ENCODE assay signal across 16 mouse cellular contexts in the genomic region with DNA sequence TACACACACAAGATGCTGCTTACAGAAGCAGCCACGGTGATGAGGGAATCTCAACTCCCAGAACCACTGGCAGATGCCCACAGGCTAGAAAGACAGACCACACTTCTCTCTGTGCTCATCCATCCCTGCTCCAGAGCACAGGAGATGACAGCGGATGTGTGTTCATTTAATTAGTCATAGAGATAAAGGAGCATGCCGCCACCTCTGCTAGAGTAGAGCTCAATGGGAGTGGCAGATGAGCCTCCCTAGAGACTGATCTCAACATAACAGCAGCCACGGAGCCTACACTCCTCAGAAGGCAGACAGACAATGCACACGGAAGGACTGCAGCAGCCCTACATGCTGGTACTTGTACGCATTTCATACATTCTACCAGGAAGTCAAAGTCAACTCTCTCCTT. TPM values are rescaled to one million over a fixed set of nuclear protein-coding genes. Genes with fewer than 3 reads are reported as not detected.
DNase-seq lines count a peak whose midpoint lies in the region; ATAC-seq lines count a peak whose summit lies in the region.
"Had no signal": no experiment of that assay in that cellular context is flagged by ENCODE, and none has a peak within 500 bp of the region (broad histone marks: within the 10 kb centered on the region; RNA-seq: fewer than 3 reads in every experiment).

No protein-coding gene starts in this region.

- peaks cover 11% of the 10 kb centered on the region for H3K36me3 ChIP-seq in heart, embryonic 12.5 days
- no peaks in the 10 kb centered on the region for H3K36me3 ChIP-seq in neural tube, embryonic 13.5 days
- H3K36me3 ChIP-seq in neural tube, embryonic 15.5 days = no peaks in the 10 kb centered on the region
- H3K36me3 ChIP-seq in intestine, embryonic 15.5 days = no peaks in the 10 kb centered on the region
- H3K36me3 ChIP-seq in stomach, embryonic 16.5 days (ENCODE audit: control insufficient read depth, insufficient read depth, low read length) = no peaks in the 10 kb centered on the region

- no peak overlapping the region for H3K9ac ChIP-seq in heart, embryonic 12.5 days
- no peak overlapping the region for H3K9ac ChIP-seq in neural tube, embryonic 13.5 days
- no peak overlapping the region for H3K9ac ChIP-seq in neural tube, embryonic 15.5 days (replicated peaks)
- no peak overlapping the region for H3K9ac ChIP-seq in intestine, embryonic 15.5 days
- no peak overlapping the region for H3K9ac ChIP-seq in stomach, embryonic 16.5 days (ENCODE audit: low read length)

- no peak for ATAC-seq in heart, embryonic 12.5 days (ENCODE audit: insufficient number of reproducible peaks, low FRiP score)
- ATAC-seq in neural tube, embryonic 13.5 days (ENCODE audit: low read depth) = no peak
- no peak for ATAC-seq in neural tube, embryonic 15.5 days (ENCODE audit: low FRiP score)
- ATAC-seq in intestine, embryonic 15.5 days = peak; percentile 29; the same call in 1 of the 2 replicates
- ATAC-seq in stomach, embryonic 16.5 days (ENCODE audit: insufficient read depth, low FRiP score) = peak; percentile 39; the same call in 1 of the 2 replicates

- H3K27me3 ChIP-seq in heart, embryonic 12.5 days (replicated peaks) = no peaks in the 10 kb centered on the region
- H3K27me3 ChIP-seq in neural tube, embryonic 13.5 days = no peaks in the 10 kb centered on the region
- no peaks in the 10 kb centered on the region for H3K27me3 ChIP-seq in neural tube, embryonic 15.5 days (replicated peaks)
- no peaks in the 10 kb centered on the region for H3K27me3 ChIP-seq in intestine, embryonic 15.5 days (replicated peaks)
- H3K27me3 ChIP-seq in stomach, embryonic 16.5 days (ENCODE audit: control insufficient read depth, insufficient read depth, low read length) = no peaks in the 10 kb centered on the region

- H3K4me2 ChIP-seq in heart, embryonic 12.5 days = no peak overlapping the region
- no peak overlapping the region for H3K4me2 ChIP-seq in neural tube, embryonic 13.5 days
- H3K4me2 ChIP-seq in neural tube, embryonic 15.5 days = no peak overlapping the region
- no peak overlapping the region for H3K4me2 ChIP-seq in intestine, embryonic 15.5 days (replicated peaks)
- no peak overlapping the region for H3K4me2 ChIP-seq in stomach, embryonic 16.5 days (ENCODE audit: low read depth, low read length)

- WGBS in heart, embryonic 12.5 days = 44% methylated on average over 6 of the region's 6 CpGs
- 47% methylated on average over 6 of the region's 6 CpGs for WGBS in neural tube, embryonic 13.5 days
- WGBS in neural tube, embryonic 15.5 days = 45% methylated on average over 6 of the region's 6 CpGs
- WGBS in intestine, embryonic 15.5 days = 62% methylated on average over 6 of the region's 6 CpGs
- WGBS in stomach, embryonic 16.5 days = 62% methylated on average over 6 of the region's 6 CpGs

- peak overlapping the region; percentile 3; the same call in 1 of the 2 replicates for H3K27ac ChIP-seq in heart, embryonic 12.5 days (ENCODE audit: poor library complexity, severe bottlenecking)
- H3K27ac ChIP-seq in neural tube, embryonic 13.5 days (replicated peaks) = peak overlapping the region; percentile 49; the same call in 1 of the 2 replicates
- H3K27ac ChIP-seq in neural tube, embryonic 15.5 days (replicated peaks) = no peak overlapping the region
- H3K27ac ChIP-seq in intestine, embryonic 15.5 days = no peak overlapping the region
- peak overlapping the region; percentile 80 for H3K27ac ChIP-seq in stomach, embryonic 16.5 days (ENCODE audit: low read length)

- H3K4me3 ChIP-seq in heart, embryonic 12.5 days = no peak overlapping the region
- H3K4me3 ChIP-seq in neural tube, embryonic 13.5 days = no peak overlapping the region
- H3K4me3 ChIP-seq in neural tube, embryonic 15.5 days (replicated peaks) = no peak overlapping the region
- no peak overlapping the region for H3K4me3 ChIP-seq in intestine, embryonic 15.5 days (replicated peaks)
- H3K4me3 ChIP-seq in stomach, embryonic 16.5 days (replicated peaks; ENCODE audit: low read length) = no peak overlapping the region
- H3K4me3 ChIP-seq: myocyte had no signal

- no peak for DNase-seq in heart, postnatal 10 days
- no peak for DNase-seq in frontal cortex, postnatal 10 days (ENCODE audit: low spot score in 2 of 2)
- no peak for DNase-seq in thymus, postnatal 36 days
- DNase-seq: heart, postnatal 14 days; kidney, postnatal 25 days; lung, adult 2 months; right cerebral cortex, postnatal 25 days; thymus, adult 18-20 months had no signal

- no peaks in the 10 kb centered on the region for H3K9me3 ChIP-seq in heart, embryonic 12.5 days (replicated peaks)
- H3K9me3 ChIP-seq in neural tube, embryonic 13.5 days = no peaks in the 10 kb centered on the region
- H3K9me3 ChIP-seq in neural tube, embryonic 15.5 days (replicated peaks) = no peaks in the 10 kb centered on the region
- H3K9me3 ChIP-seq in intestine, embryonic 15.5 days = no peaks in the 10 kb centered on the region
- no peaks in the 10 kb centered on the region for H3K9me3 ChIP-seq in stomach, embryonic 16.5 days (replicated peaks; ENCODE audit: control insufficient read depth, low read length)

- intact Hi-C loops in heart, postnatal 10 days (cut with DNase I) = loop anchor here (5.0 kb wide), 1 partner anchor 73 kb away; the partner anchor contains the start of gene Dyrk3

- peaks cover 69% of the 10 kb centered on the region for H3K4me1 ChIP-seq in heart, embryonic 12.5 days (replicated peaks)
- H3K4me1 ChIP-seq in neural tube, embryonic 13.5 days (replicated peaks) = peaks cover 50% of the 10 kb centered on the region
- H3K4me1 ChIP-seq in neural tube, embryonic 15.5 days = peaks cover 38% of the 10 kb centered on the region
- peaks cover 38% of the 10 kb centered on the region for H3K4me1 ChIP-seq in intestine, embryonic 15.5 days (replicated peaks)
- peaks cover 39% of the 10 kb centered on the region for H3K4me1 ChIP-seq in stomach, embryonic 16.5 days (ENCODE audit: control insufficient read depth, insufficient read depth, low read length)

RNA-seq across cellular contexts. Expression of gene Mapkapk2, which starts 33.4 kb away (rescaled TPM):
- polyA plus RNA-seq in heart, embryonic 12.5 days (2016; fragmentation: Nextera tagmentation; extraction: Ambion mirVana) = 89.1 and 93.0 TPM in 2 replicates
- 100 to 1,000 TPM; 204 to 224 TPM for total RNA-seq in heart, postnatal 10 days (2021)
- polyA plus RNA-seq in neural tube, embryonic 13.5 days (2015; fragmentation: Nextera tagmentation; extraction: Ambion mirVana) = 22.3 and 22.7 TPM in 2 replicates
- polyA plus RNA-seq in neural tube, embryonic 15.5 days (2015; fragmentation: Nextera tagmentation; extraction: Ambion mirVana) = 15.0 and 19.9 TPM in 2 replicates
- 42.6 and 44.5 TPM in 2 replicates for polyA plus RNA-seq in intestine, embryonic 15.5 days (2015; fragmentation: Nextera tagmentation; extraction: Ambion mirVana)
- 16.6 and 18.0 TPM in 2 replicates for polyA plus RNA-seq in stomach, embryonic 16.5 days (2015; fragmentation: Nextera tagmentation; extraction: Ambion mirVana)

RNA-seq across cellular contexts. Expression of gene Il10, which starts 44.6 kb away (rescaled TPM):
- polyA plus RNA-seq in heart, embryonic 12.5 days (2016; fragmentation: Nextera tagmentation; extraction: Ambion mirVana) = not detected in 2 replicates
- total RNA-seq in heart, postnatal 10 days (2021) = not detected
- polyA plus RNA-seq in neural tube, embryonic 13.5 days (2015; fragmentation: Nextera tagmentation; extraction: Ambion mirVana) = not detected in 2 replicates
- 0.18 TPM in 1 of 2 replicates, not detected in the other for polyA plus RNA-seq in neural tube, embryonic 15.5 days (2015; fragmentation: Nextera tagmentation; extraction: Ambion mirVana)
- polyA plus RNA-seq in intestine, embryonic 15.5 days (2015; fragmentation: Nextera tagmentation; extraction: Ambion mirVana) = not detected in 2 replicates
- polyA plus RNA-seq in stomach, embryonic 16.5 days (2015; fragmentation: Nextera tagmentation; extraction: Ambion mirVana) = not detected in 2 replicates
- total RNA-seq: heart, postnatal 14 days; left cerebral cortex, adult 8-10 months had no signal
- polyA plus RNA-seq: cortical plate, adult 2 months; lung, adult 2 months; myocyte had no signal

Comparison
In these comparisons a context has a peak if more than half of its experiments do, and no peak if none do; other contexts are left out.
1. H3K27ac ChIP-seq: peak in heart, embryonic 12.5 days (single experiment), neural tube, embryonic 13.5 days (single experiment) and stomach, embryonic 16.5 days (single experiment); none in neural tube, embryonic 15.5 days (single experiment) and intestine, embryonic 15.5 days (single experiment).
2. ATAC-seq: peak in intestine, embryonic 15.5 days (single experiment) and stomach, embryonic 16.5 days (single experiment); none in heart, embryonic 12.5 days (single experiment), neural tube, embryonic 13.5 days (single experiment) and neural tube, embryonic 15.5 days (single experiment).